Mouse (Mus musculus) spleen, adult 2 months (tissue): ENCODE measurements around the gene Ikzf1.

Experiments used
- CTCF ChIP-seq: fragments of 200-500 bp; IDR thresholded peaks from 2 replicates; pipeline ENCODE4 v1.5.1; 2011; ENCODE audit warnings: mild to moderate bottlenecking, inconsistent platforms; ENCODE audit not compliant: insufficient read depth, insufficient read length, insufficient replicate concordance; ENCODE audit errors: extremely low read depth
- POLR2A ChIP-seq: fragments of 200-500 bp; IDR thresholded peaks from 2 replicates; pipeline ENCODE4 v1.6.1; 2011; ENCODE audit warnings: low read depth, low read length, inconsistent platforms

GRCm38 (mm10) chr11:11805951-11806350, 121.1 kb downstream of the Ikzf1 start:
- TF ChIP-seq CTCF (no peak), POLR2A (no peak)
